Mouse (Mus musculus) C2C12 (cell line): ENCODE results near the gene Cab39l.

Experiments used
- CEBPB ChIP-seq: IDR thresholded peaks from one replicate; pipeline ENCODE4 v1.6.1; 2011; ENCODE audit warnings: low read depth, mild to moderate bottlenecking, control low read depth, moderate library complexity
- CTCF ChIP-seq: IDR thresholded peaks from one replicate; pipeline ENCODE4 v1.5.1; 2011; ENCODE audit not compliant: control insufficient read depth, insufficient read depth, insufficient read length
- MAX ChIP-seq: IDR thresholded peaks from one replicate; pipeline ENCODE4 v1.6.1; 2011; ENCODE audit warnings: mild to moderate bottlenecking, control low read depth
- MYOG ChIP-seq: IDR thresholded peaks from one replicate; pipeline ENCODE4 v1.6.1; 2011; ENCODE audit not compliant: control insufficient read depth, insufficient read length; ENCODE audit errors: extremely low read depth
- USF1 ChIP-seq: IDR thresholded peaks from one replicate; pipeline ENCODE4 v1.6.1; 2011; ENCODE audit warnings: low read depth, mild to moderate bottlenecking, control low read depth, moderate library complexity

DNA sequence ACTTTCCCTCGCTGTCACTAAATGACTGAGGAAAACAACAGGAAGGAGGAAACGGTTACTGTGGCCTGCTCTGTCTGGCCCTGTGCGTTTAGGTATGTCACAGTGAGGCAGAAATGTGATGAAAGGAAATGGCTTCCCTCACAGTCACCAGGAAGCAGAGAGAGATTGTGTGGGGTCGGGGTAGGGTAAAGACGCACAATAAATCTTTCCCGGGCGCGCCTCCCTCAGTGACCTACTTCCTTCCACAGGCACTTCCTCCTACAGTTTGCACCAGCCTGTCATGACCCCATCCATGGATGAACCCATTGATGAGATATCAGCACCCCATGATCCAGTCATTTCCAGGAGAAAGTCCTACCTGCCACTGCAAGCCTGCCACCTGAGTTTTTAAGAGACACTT, 114.2 kb downstream of the Cab39l start:
- TF ChIP-seq CTCF (no peak), MAX (no peak), MYOG (no peak), USF1 (no peak), CEBPB (no peak)
